Mouse (Mus musculus): ENCODE measurements around the gene Dmap1. TPM values are rescaled to one million over a fixed set of nuclear protein-coding genes. Genes with fewer than 3 reads are reported as not detected.
A peak's percentile ranks its signal among the peaks of the same experiment; 100 is the strongest.

Gene Dmap1
- polyA plus RNA-seq, 1 experiment from 2014 or later = 64.8 TPM

- no peak for ATAC-seq (ENCODE audit: low FRiP score, low TSS enrichment)
- H3K9ac ChIP-seq (replicated peaks; ENCODE audit: low read length) = no peak overlapping the region
- H3K4me2 ChIP-seq (replicated peaks; ENCODE audit: low read depth, low read length) = no peak overlapping the region
- no peak overlapping the region for H3K4me3 ChIP-seq (ENCODE audit: low read length)
- no peaks in the 10 kb centered on the region for H3K9me3 ChIP-seq (ENCODE audit: low read length)
- no peak overlapping the region for H3K27ac ChIP-seq (ENCODE audit: low read length)
- peaks cover 2% of the 10 kb centered on the region; the same call in 1 of the 2 replicates for H3K36me3 ChIP-seq (ENCODE audit: insufficient read depth, low read length)
- H3K4me1 ChIP-seq (ENCODE audit: insufficient read depth, low read length) = peaks cover 19% of the 10 kb centered on the region
- 0 out of 2 replicates have a peak, but pooled peaks cover 3% of the 10 kb centered on the region for H3K27me3 ChIP-seq (ENCODE audit: insufficient read depth, low read length)
- 88% methylated on average over 8 of the region's 8 CpGs for WGBS
These were observed 35.6 kb downstream of the Dmap1 start for GRCm38 (mm10) chr4:117646496-117646895.

- Histone ChIP-seq H3K27me3 (ENCODE audit: insufficient read depth, low read length) (0 out of 2 replicates have a peak, but pooled peaks cover 3% of the 10 kb centered on the region), H3K4me2 (replicated peaks; ENCODE audit: low read depth, low read length) (no peak overlapping the region), H3K9me3 (ENCODE audit: low read length) (no peaks in the 10 kb centered on the region), H3K27ac (ENCODE audit: low read length) (no peak overlapping the region), H3K36me3 (ENCODE audit: insufficient read depth, low read length) (peaks cover 2% of the 10 kb centered on the region; the same call in 1 of the 2 replicates), H3K4me3 (ENCODE audit: low read length) (no peak overlapping the region), H3K9ac (replicated peaks; ENCODE audit: low read length) (no peak overlapping the region), H3K4me1 (ENCODE audit: insufficient read depth, low read length) (peaks cover 14% of the 10 kb centered on the region)
- ATAC-seq (ENCODE audit: low FRiP score, low TSS enrichment) = no peak
- WGBS = 86% methylated on average over 2 of the region's 2 CpGs
These were observed 36.2 kb downstream of the Dmap1 start for GRCm38 (mm10) chr4:117645859-117646258.

- H3K4me3 ChIP-seq (ENCODE audit: low read length) = no peak overlapping the region
- H3K27me3 ChIP-seq (ENCODE audit: insufficient read depth, low read length) = 0 out of 2 replicates have a peak, but pooled peaks cover 3% of the 10 kb centered on the region
- no peak overlapping the region for H3K4me2 ChIP-seq (replicated peaks; ENCODE audit: low read depth, low read length)
- no peak overlapping the region for H3K9ac ChIP-seq (replicated peaks; ENCODE audit: low read length)
- WGBS = 34% methylated on average over 22 of the region's 22 CpGs
- H3K36me3 ChIP-seq (ENCODE audit: insufficient read depth, low read length) = peaks cover 2% of the 10 kb centered on the region; the same call in 1 of the 2 replicates
- ATAC-seq (ENCODE audit: low FRiP score, low TSS enrichment) = peak; percentile 78
- H3K4me1 ChIP-seq (ENCODE audit: insufficient read depth, low read length) = peaks cover 14% of the 10 kb centered on the region
- H3K9me3 ChIP-seq (ENCODE audit: low read length) = no peaks in the 10 kb centered on the region
- no peak overlapping the region for H3K27ac ChIP-seq (ENCODE audit: low read length)
These were observed 37.0 kb downstream of the Dmap1 start for GRCm38 (mm10) chr4:117645031-117645435.

GRCm38 (mm10) chr4:117641804-117642203 is 40.3 kb downstream of the Dmap1 start:
- 91% methylated on average over 1 of the region's 1 CpGs for WGBS
- H3K4me2 ChIP-seq (replicated peaks; ENCODE audit: low read depth, low read length) = no peak overlapping the region
- no peak overlapping the region for H3K27ac ChIP-seq (ENCODE audit: low read length)
- H3K4me3 ChIP-seq (ENCODE audit: low read length) = no peak overlapping the region
- no peak for ATAC-seq (ENCODE audit: low FRiP score, low TSS enrichment)
- H3K4me1 ChIP-seq (ENCODE audit: insufficient read depth, low read length) = peaks cover 14% of the 10 kb centered on the region
- H3K36me3 ChIP-seq (ENCODE audit: insufficient read depth, low read length) = no peaks in the 10 kb centered on the region; the same call in 1 of the 2 replicates
- no peaks in the 10 kb centered on the region for H3K9me3 ChIP-seq (ENCODE audit: low read length)
- H3K27me3 ChIP-seq (ENCODE audit: insufficient read depth, low read length) = 0 out of 2 replicates have a peak, but pooled peaks cover 1% of the 10 kb centered on the region
- no peak overlapping the region for H3K9ac ChIP-seq (replicated peaks; ENCODE audit: low read length)

GRCm38 (mm10) chr4:117640925-117641703 is 41.0 kb downstream of the Dmap1 start:
- no peaks in the 10 kb centered on the region for H3K27me3 ChIP-seq (ENCODE audit: insufficient read depth, low read length)
- WGBS = 96% methylated on average over 1 of the region's 1 CpGs
- no peak overlapping the region for H3K27ac ChIP-seq (ENCODE audit: low read length)
- no peaks in the 10 kb centered on the region for H3K9me3 ChIP-seq (ENCODE audit: low read length)
- H3K9ac ChIP-seq (replicated peaks; ENCODE audit: low read length) = no peak overlapping the region
- no peak overlapping the region for H3K4me3 ChIP-seq (ENCODE audit: low read length)
- H3K4me1 ChIP-seq (ENCODE audit: insufficient read depth, low read length) = peaks cover 14% of the 10 kb centered on the region
- no peak overlapping the region for H3K4me2 ChIP-seq (replicated peaks; ENCODE audit: low read depth, low read length)
- no peak for ATAC-seq (ENCODE audit: low FRiP score, low TSS enrichment)
- no peaks in the 10 kb centered on the region; the same call in 1 of the 2 replicates for H3K36me3 ChIP-seq (ENCODE audit: insufficient read depth, low read length)

GRCm38 (mm10) chr4:117636891-117637613 is 45.0 kb downstream of the Dmap1 start:
- no peak overlapping the region for H3K4me3 ChIP-seq (ENCODE audit: low read length)
- H3K4me1 ChIP-seq (ENCODE audit: insufficient read depth, low read length) = no peaks in the 10 kb centered on the region
- WGBS = 50% methylated on average over 22 of the region's 22 CpGs
- no peaks in the 10 kb centered on the region for H3K9me3 ChIP-seq (ENCODE audit: low read length)
- H3K4me2 ChIP-seq (replicated peaks; ENCODE audit: low read depth, low read length) = no peak overlapping the region
- H3K36me3 ChIP-seq (ENCODE audit: insufficient read depth, low read length) = peaks cover 3% of the 10 kb centered on the region; the same call in 1 of the 2 replicates
- no peak for ATAC-seq (ENCODE audit: low FRiP score, low TSS enrichment)
- H3K27me3 ChIP-seq (ENCODE audit: insufficient read depth, low read length) = no peaks in the 10 kb centered on the region
- no peak overlapping the region for H3K27ac ChIP-seq (ENCODE audit: low read length)
- H3K9ac ChIP-seq (replicated peaks; ENCODE audit: low read length) = no peak overlapping the region

- Histone ChIP-seq H3K9ac (replicated peaks; ENCODE audit: low read length) (no peak overlapping the region), H3K4me3 (ENCODE audit: low read length) (no peak overlapping the region), H3K9me3 (ENCODE audit: low read length) (no peaks in the 10 kb centered on the region), H3K36me3 (ENCODE audit: insufficient read depth, low read length) (peaks cover 3% of the 10 kb centered on the region; the same call in 1 of the 2 replicates), H3K4me2 (replicated peaks; ENCODE audit: low read depth, low read length) (no peak overlapping the region), H3K4me1 (ENCODE audit: insufficient read depth, low read length) (no peaks in the 10 kb centered on the region), H3K27me3 (ENCODE audit: insufficient read depth, low read length) (no peaks in the 10 kb centered on the region), H3K27ac (ENCODE audit: low read length) (no peak overlapping the region)
- ATAC-seq (ENCODE audit: low FRiP score, low TSS enrichment) = 0 out of 2 replicates have a peak, but pooled peaks have one; percentile 23
- WGBS = 87% methylated on average over 4 of the region's 4 CpGs
These were observed 45.9 kb downstream of the Dmap1 start for GRCm38 (mm10) chr4:117636152-117636551.

- Histone ChIP-seq H3K4me1 (ENCODE audit: insufficient read depth, low read length) (peaks cover 9% of the 10 kb centered on the region; the same call in 1 of the 2 replicates), H3K9me3 (ENCODE audit: low read length) (no peaks in the 10 kb centered on the region), H3K27me3 (ENCODE audit: insufficient read depth, low read length) (no peaks in the 10 kb centered on the region), H3K36me3 (ENCODE audit: insufficient read depth, low read length) (peaks cover 3% of the 10 kb centered on the region; the same call in 1 of the 2 replicates), H3K9ac (replicated peaks; ENCODE audit: low read length) (no peak overlapping the region), H3K4me2 (replicated peaks; ENCODE audit: low read depth, low read length) (no peak overlapping the region), H3K4me3 (ENCODE audit: low read length) (no peak overlapping the region), H3K27ac (ENCODE audit: low read length) (no peak overlapping the region)
- WGBS = 89% methylated on average over 7 of the region's 7 CpGs
- ATAC-seq (ENCODE audit: low FRiP score, low TSS enrichment) = no peak
These were observed 47.4 kb downstream of the Dmap1 start for GRCm38 (mm10) chr4:117634642-117635041.

GRCm38 (mm10) chr4:117633527-117633926 is 48.5 kb downstream of the Dmap1 start:
- ATAC-seq (ENCODE audit: low FRiP score, low TSS enrichment) = no peak
- Histone ChIP-seq H3K4me3 (ENCODE audit: low read length) (no peak overlapping the region), H3K4me1 (ENCODE audit: insufficient read depth, low read length) (peaks cover 19% of the 10 kb centered on the region; the same call in 1 of the 2 replicates), H3K36me3 (ENCODE audit: insufficient read depth, low read length) (peaks cover 3% of the 10 kb centered on the region; the same call in 1 of the 2 replicates), H3K9me3 (ENCODE audit: low read length) (no peaks in the 10 kb centered on the region), H3K27ac (ENCODE audit: low read length) (no peak overlapping the region), H3K27me3 (ENCODE audit: insufficient read depth, low read length) (no peaks in the 10 kb centered on the region), H3K4me2 (replicated peaks; ENCODE audit: low read depth, low read length) (no peak overlapping the region), H3K9ac (replicated peaks; ENCODE audit: low read length) (no peak overlapping the region)
- WGBS = 65% methylated on average over 5 of the region's 5 CpGs
